Mouse (Mus musculus): Measurements from ENCODE around the gene Rita1. TPM values are rescaled to one million over a fixed set of nuclear protein-coding genes. Genes with fewer than 3 reads are reported as not detected.

Gene Rita1
- 8.0 and 8.8 TPM in 2 replicates for polyA plus RNA-seq (2012; rRNA removed)

GRCm38 (mm10) chr5:120612442-120612821 is at the start of gene Rita1, which contains the start of gene Ddx54:
Gene Rita1, minus strand, starts transcription at chr5:120612589.
Gene Ddx54, plus strand, starts transcription at chr5:120612739.
- under 1% methylated on average over 22 of the region's 22 CpGs for WGBS
- TF ChIP-seq CTCF (IDR thresholded peaks at IDR 0.05; ENCODE audit: extremely low read depth, insufficient read depth, insufficient read length, insufficient replicate concordance) (no peak), POLR2A (IDR thresholded peaks at IDR 0.05; ENCODE audit: low read depth, low read length) (no peak)
- H3K4me3 ChIP-seq (ENCODE audit: extremely low read depth, insufficient read depth, insufficient read length) = peak within 1 kb of the TSS; percentile 88
- H3K4me1 ChIP-seq (ENCODE audit: control insufficient read depth, insufficient read depth, insufficient read length) = no peaks in the 10 kb centered on the region; the same call in 1 of the 2 replicates
- H3K36me3 ChIP-seq (ENCODE audit: control insufficient read depth, insufficient read depth, low read length) = peaks cover 7% of the 10 kb centered on the region
- DNase-seq (ENCODE audit: low read depth in 1 of 2, low spot score in 2 of 2) = peak in 1 of 2 experiments; percentile 95
- no peaks in the 10 kb centered on the region for H3K27me3 ChIP-seq (ENCODE audit: control insufficient read depth, insufficient read depth, low read length)
- peak within 1 kb of the TSS; percentile 98 for H3K27ac ChIP-seq (ENCODE audit: insufficient read depth, low read length)

GRCm38 (mm10) chr5:120660816-120661215 is 48.4 kb upstream of the Rita1 start:
- no peak for DNase-seq (ENCODE audit: low read depth in 1 of 2, low spot score in 2 of 2)
- TF ChIP-seq CTCF (IDR thresholded peaks at IDR 0.05; ENCODE audit: extremely low read depth, insufficient read depth, insufficient read length, insufficient replicate concordance) (no peak), POLR2A (IDR thresholded peaks at IDR 0.05; ENCODE audit: low read depth, low read length) (no peak)
- Histone ChIP-seq H3K4me1 (ENCODE audit: control insufficient read depth, insufficient read depth, insufficient read length) (no peaks in the 10 kb centered on the region), H3K36me3 (ENCODE audit: control insufficient read depth, insufficient read depth, low read length) (no peaks in the 10 kb centered on the region), H3K27ac (ENCODE audit: insufficient read depth, low read length) (no peak overlapping the region), H3K27me3 (ENCODE audit: control insufficient read depth, insufficient read depth, low read length) (no peaks in the 10 kb centered on the region), H3K4me3 (ENCODE audit: extremely low read depth, insufficient read depth, insufficient read length) (no peak overlapping the region)
- WGBS = 71% methylated on average over 5 of the region's 5 CpGs

DNA sequence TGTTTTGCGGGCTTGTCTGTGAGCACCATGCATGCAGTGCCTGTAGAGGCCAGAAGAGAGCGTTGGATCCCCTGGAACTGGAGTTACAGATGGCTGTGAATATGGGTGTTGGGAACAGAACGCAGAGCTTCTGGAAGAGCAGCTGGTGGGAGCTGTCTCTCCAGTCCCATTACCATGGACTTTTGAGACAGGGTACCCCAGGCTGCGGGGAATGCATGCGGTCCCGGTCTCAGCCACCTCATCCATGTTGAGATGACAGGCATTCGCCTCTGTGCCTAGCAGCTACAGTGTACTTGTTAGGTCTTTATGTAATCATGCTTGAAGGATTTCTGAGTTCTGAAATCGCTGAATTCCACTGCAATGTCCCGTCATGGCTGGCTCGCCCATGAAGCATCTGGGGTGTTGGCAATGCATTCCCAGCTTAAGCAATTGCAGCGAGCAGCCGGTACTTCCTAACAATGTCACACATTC is 43.9 kb upstream of the Rita1 start:
- 91% methylated on average over 12 of the region's 12 CpGs for WGBS
- TF ChIP-seq CTCF (IDR thresholded peaks at IDR 0.05; ENCODE audit: extremely low read depth, insufficient read depth, insufficient read length, insufficient replicate concordance) (no peak), POLR2A (IDR thresholded peaks at IDR 0.05; ENCODE audit: low read depth, low read length) (no peak)
- Histone ChIP-seq H3K4me3 (ENCODE audit: extremely low read depth, insufficient read depth, insufficient read length) (no peak overlapping the region), H3K27me3 (ENCODE audit: control insufficient read depth, insufficient read depth, low read length) (no peaks in the 10 kb centered on the region), H3K4me1 (ENCODE audit: control insufficient read depth, insufficient read depth, insufficient read length) (peaks cover 7% of the 10 kb centered on the region; the same call in 1 of the 2 replicates), H3K36me3 (ENCODE audit: control insufficient read depth, insufficient read depth, low read length) (no peaks in the 10 kb centered on the region), H3K27ac (ENCODE audit: insufficient read depth, low read length) (no peak overlapping the region)
- DNase-seq (ENCODE audit: low read depth in 1 of 2, low spot score in 2 of 2) = no peak

- no peak for TF ChIP-seq CTCF (IDR thresholded peaks at IDR 0.05; ENCODE audit: extremely low read depth, insufficient read depth, insufficient read length, insufficient replicate concordance)
- no peak for TF ChIP-seq POLR2A (IDR thresholded peaks at IDR 0.05; ENCODE audit: low read depth, low read length)
- WGBS = 91% methylated on average over 2 of the region's 2 CpGs
- no peak overlapping the region for H3K4me3 ChIP-seq (ENCODE audit: extremely low read depth, insufficient read depth, insufficient read length)
- no peak for DNase-seq (ENCODE audit: low read depth in 1 of 2, low spot score in 2 of 2)
- H3K4me1 ChIP-seq (ENCODE audit: control insufficient read depth, insufficient read depth, insufficient read length) = peaks cover 12% of the 10 kb centered on the region; the same call in 1 of the 2 replicates
- H3K27ac ChIP-seq (ENCODE audit: insufficient read depth, low read length) = no peak overlapping the region
- no peaks in the 10 kb centered on the region for H3K27me3 ChIP-seq (ENCODE audit: control insufficient read depth, insufficient read depth, low read length)
- H3K36me3 ChIP-seq (ENCODE audit: control insufficient read depth, insufficient read depth, low read length) = no peaks in the 10 kb centered on the region
These were observed 41.5 kb upstream of the Rita1 start for GRCm38 (mm10) chr5:120653873-120654272.

DNA sequence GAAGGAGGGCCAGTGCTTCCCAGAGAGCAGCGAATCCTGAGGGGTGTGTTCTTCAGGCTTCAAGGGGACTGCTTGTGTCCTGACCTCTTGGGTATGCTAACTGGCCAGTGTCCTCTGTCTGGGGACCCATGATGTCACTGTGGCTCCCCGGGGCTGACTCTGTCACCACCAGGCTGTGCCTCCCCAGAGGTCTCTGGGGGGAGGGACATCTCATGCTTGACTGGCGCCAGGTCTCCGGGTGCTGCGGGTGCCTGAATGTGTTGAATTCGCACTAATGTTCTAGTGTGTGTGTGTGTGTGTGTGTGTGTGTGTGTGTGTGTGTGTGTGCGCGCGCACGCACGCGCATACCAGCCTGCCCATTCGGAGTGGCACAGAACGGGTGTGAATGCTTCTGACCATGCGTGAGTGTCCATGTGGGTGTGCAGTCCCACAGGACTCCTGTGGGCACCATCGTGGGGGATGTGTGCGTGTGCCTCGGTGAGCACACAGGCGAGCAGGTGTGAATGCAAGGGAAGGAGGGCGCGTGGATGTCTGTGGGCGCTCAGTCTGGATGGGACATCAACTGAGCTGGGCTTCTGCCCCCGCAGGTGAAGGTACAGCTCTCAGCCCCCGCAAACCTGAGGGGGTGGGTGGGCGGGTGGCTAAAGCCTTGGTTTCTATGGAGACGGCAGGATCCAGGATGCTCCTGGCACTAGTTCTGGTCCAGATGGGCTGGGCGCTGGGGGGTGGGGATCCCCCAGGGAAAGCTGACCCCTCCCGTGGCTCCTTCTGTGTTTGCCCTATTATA is 40.7 kb upstream of the Rita1 start:
- no peak overlapping the region for H3K27ac ChIP-seq (ENCODE audit: insufficient read depth, low read length)
- TF ChIP-seq CTCF (IDR thresholded peaks at IDR 0.05; ENCODE audit: extremely low read depth, insufficient read depth, insufficient read length, insufficient replicate concordance) = no peak
- no peak for TF ChIP-seq POLR2A (IDR thresholded peaks at IDR 0.05; ENCODE audit: low read depth, low read length)
- WGBS = 73% methylated on average over 28 of the region's 28 CpGs
- DNase-seq (ENCODE audit: low read depth in 1 of 2, low spot score in 2 of 2) = peak in 1 of 2 experiments; percentile 52
- H3K4me3 ChIP-seq (ENCODE audit: extremely low read depth, insufficient read depth, insufficient read length) = no peak overlapping the region
- peaks cover 20% of the 10 kb centered on the region; the same call in 1 of the 2 replicates for H3K4me1 ChIP-seq (ENCODE audit: control insufficient read depth, insufficient read depth, insufficient read length)
- no peaks in the 10 kb centered on the region for H3K36me3 ChIP-seq (ENCODE audit: control insufficient read depth, insufficient read depth, low read length)
- no peaks in the 10 kb centered on the region for H3K27me3 ChIP-seq (ENCODE audit: control insufficient read depth, insufficient read depth, low read length)

GRCm38 (mm10) chr5:120651230-120651629 is 38.8 kb upstream of the Rita1 start:
- DNase-seq (ENCODE audit: low read depth in 1 of 2, low spot score in 2 of 2) = no peak
- Histone ChIP-seq H3K4me1 (ENCODE audit: control insufficient read depth, insufficient read depth, insufficient read length) (peaks cover 27% of the 10 kb centered on the region; the same call in 1 of the 2 replicates), H3K36me3 (ENCODE audit: control insufficient read depth, insufficient read depth, low read length) (no peaks in the 10 kb centered on the region), H3K4me3 (ENCODE audit: extremely low read depth, insufficient read depth, insufficient read length) (no peak overlapping the region), H3K27ac (ENCODE audit: insufficient read depth, low read length) (no peak overlapping the region), H3K27me3 (ENCODE audit: control insufficient read depth, insufficient read depth, low read length) (no peaks in the 10 kb centered on the region)
- TF ChIP-seq CTCF (IDR thresholded peaks at IDR 0.05; ENCODE audit: extremely low read depth, insufficient read depth, insufficient read length, insufficient replicate concordance) (no peak), POLR2A (IDR thresholded peaks at IDR 0.05; ENCODE audit: low read depth, low read length) (no peak)
- WGBS = 81% methylated on average over 5 of the region's 5 CpGs

GRCm38 (mm10) chr5:120649938-120650337 is 37.5 kb upstream of the Rita1 start:
- Histone ChIP-seq H3K27me3 (ENCODE audit: control insufficient read depth, insufficient read depth, low read length) (no peaks in the 10 kb centered on the region), H3K36me3 (ENCODE audit: control insufficient read depth, insufficient read depth, low read length) (no peaks in the 10 kb centered on the region), H3K4me1 (ENCODE audit: control insufficient read depth, insufficient read depth, insufficient read length) (peaks cover 27% of the 10 kb centered on the region; the same call in 1 of the 2 replicates), H3K27ac (ENCODE audit: insufficient read depth, low read length) (no peak overlapping the region), H3K4me3 (ENCODE audit: extremely low read depth, insufficient read depth, insufficient read length) (peak overlapping the region; percentile 62; the same call in 1 of the 2 replicates)
- DNase-seq (ENCODE audit: low read depth in 1 of 2, low spot score in 2 of 2) = no peak
- no peak for TF ChIP-seq CTCF (IDR thresholded peaks at IDR 0.05; ENCODE audit: extremely low read depth, insufficient read depth, insufficient read length, insufficient replicate concordance)
- WGBS = 32% methylated on average over 13 of the region's 13 CpGs
